Mouse (Mus musculus): Measurements from ENCODE around the gene Vmn1r155.
"Not testable (repeated sequence)": the region's sequence is repeated elsewhere in the genome, so short reads cannot be mapped to it uniquely, and the experiment has no call there.

Gene Vmn1r155

DNA sequence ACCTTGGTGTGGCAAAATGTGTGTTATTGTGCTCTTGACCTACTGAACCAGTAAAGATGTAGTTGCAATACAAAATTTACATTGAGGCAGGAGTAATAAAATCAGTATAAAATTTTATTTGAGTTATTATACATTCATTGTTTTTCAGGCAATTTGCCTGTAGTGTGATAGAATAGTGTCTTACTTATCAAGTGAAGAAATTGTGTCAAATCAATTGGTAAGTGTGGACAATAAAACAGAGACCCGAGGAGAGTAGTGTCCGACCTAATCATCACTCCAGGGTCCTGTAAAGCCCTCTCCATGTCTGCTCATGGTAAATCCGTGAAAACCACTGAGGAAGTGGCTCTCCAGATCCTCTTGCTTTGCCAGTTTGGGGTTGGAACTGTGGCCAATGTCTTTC is at the start of gene Vmn1r155:
TSS of gene Vmn1r155 (plus strand) at position 301 of the 400 bp plus-strand sequence.
- DNase-seq (ENCODE audit: low spot score in 2 of 2): not testable (repeated sequence)

DNA sequence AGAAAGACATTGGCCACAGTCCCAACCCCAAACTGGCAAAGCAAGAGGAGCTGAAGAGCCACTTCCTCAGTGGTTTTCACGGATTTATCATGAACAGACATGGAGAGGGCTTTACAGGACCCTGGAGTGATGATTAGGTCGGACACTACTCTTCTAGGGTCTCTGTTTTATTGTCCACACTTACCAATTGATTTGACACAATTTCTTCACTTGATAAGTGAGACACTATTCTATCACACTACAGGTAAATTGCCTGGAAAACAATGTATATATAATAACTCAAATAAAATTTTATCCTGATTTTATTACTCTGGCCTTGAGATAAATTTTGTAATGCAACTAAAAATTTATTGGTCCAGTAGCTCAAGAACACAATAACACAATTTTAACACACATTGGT is 34.4 kb downstream of the Vmn1r155 start, which contains the start of gene Gm8693:
TSS of gene Gm8693 (minus strand) at position 101 of the 400 bp plus-strand sequence.
- not testable (repeated sequence) for DNase-seq (ENCODE audit: low spot score in 2 of 2)

All from frontal cortex, postnatal 25 days (tissue).